26 mouse cellular contexts compared by ENCODE assay signal in genomic region chr13:73258415-73258814, GRCm38 (mm10). TPM values are rescaled to one million over a fixed set of nuclear protein-coding genes. Genes with fewer than 3 reads are reported as not detected.
DNase-seq lines count a peak whose midpoint lies in the region; ATAC-seq and TF ChIP-seq lines count a peak whose summit lies in the region.
"Had no signal": no experiment of that assay in that cellular context is flagged by ENCODE, and none has a peak within 500 bp of the region (broad histone marks: within the 10 kb centered on the region; RNA-seq: fewer than 3 reads in every experiment).

No protein-coding gene starts in this region.

- no peak for TF ChIP-seq POLR2A in heart, adult 2 months (IDR thresholded peaks at IDR 0.05; ENCODE audit: insufficient read depth, low read depth, low read length)

- no peaks in the 10 kb centered on the region for H3K79me2 ChIP-seq in heart, adult 2 months (replicated peaks; ENCODE audit: control insufficient read depth, insufficient read depth, low read length)

- no peak for DNase-seq in heart, embryonic 10.5 days (ENCODE audit: low spot score)
- DNase-seq in heart, postnatal 36 days, result no peak
- no peak for DNase-seq in heart, adult 2 months
- no peak for DNase-seq in heart, postnatal 4 days
- DNase-seq: adrenal gland, adult 2 months; adrenal gland, postnatal 10 days; adrenal gland, postnatal 25 days; cerebellum, adult 11 months; cerebellum, adult 18-20 months; cerebellum, adult 8-10 months; cerebellum, adult 9-11 months; cerebellum, postnatal 14 days; cerebellum, postnatal 36 days; embryo, embryonic 11 days had no signal

- no peak overlapping the region for H3K4me2 ChIP-seq in heart, embryonic 14.5 days (ENCODE audit: low read length)
- no peak overlapping the region for H3K4me2 ChIP-seq in heart, embryonic 16.5 days (ENCODE audit: low read depth, low read length)
- H3K4me2 ChIP-seq: embryonic facial prominence, embryonic 13.5 days; embryonic facial prominence, embryonic 15.5 days; forebrain, embryonic 12.5 days had no signal

- no peak overlapping the region for H3K9ac ChIP-seq in heart, embryonic 14.5 days (ENCODE audit: low read length)
- H3K9ac ChIP-seq in heart, adult 2 months (ENCODE audit: low read depth, low read length), result no peak overlapping the region
- H3K9ac ChIP-seq in heart, embryonic 16.5 days (ENCODE audit: low read length), result no peak overlapping the region; the same call in 1 of the 2 replicates
- H3K9ac ChIP-seq: embryonic facial prominence, embryonic 13.5 days; embryonic facial prominence, embryonic 15.5 days; forebrain, embryonic 12.5 days had no signal

- no peak overlapping the region for H3K4me3 ChIP-seq in heart, embryonic 10.5 days
- H3K4me3 ChIP-seq in heart, embryonic 14.5 days (ENCODE audit: control insufficient read depth in 1 of 2, insufficient read depth in 1 of 2, low read depth in 1 of 2, low read length in 2 of 2), result no peak overlapping the region
- no peak overlapping the region for H3K4me3 ChIP-seq in heart, adult 2 months
- H3K4me3 ChIP-seq in heart, embryonic 16.5 days (ENCODE audit: low read length), result no peak overlapping the region
- H3K4me3 ChIP-seq: embryonic facial prominence, embryonic 13.5 days; embryonic facial prominence, embryonic 15.5 days; erythroblast, embryonic 14.5 days; forebrain, embryonic 10.5 days; forebrain, embryonic 12.5 days had no signal

- 51% methylated on average over 4 of the region's 4 CpGs for WGBS in heart, embryonic 10.5 days
- 46% methylated on average over 4 of the region's 4 CpGs for WGBS in heart, embryonic 14.5 days
- WGBS in heart, adult 2 months, result 46% methylated on average over 4 of the region's 4 CpGs
- WGBS in heart, embryonic 16.5 days, result 44% methylated on average over 4 of the region's 4 CpGs

- intact Hi-C loops in heart, postnatal 36 days (cut with DNase I), result loop anchor here (5.0 kb wide), 1 partner anchor 54 kb away; no protein-coding TSS in a partner anchor
- intact Hi-C loops in heart, adult 2 months (cut with DNase I), result no loop called here

- no peak for ATAC-seq in heart, embryonic 14.5 days (ENCODE audit: insufficient number of reproducible peaks, insufficient read depth, low FRiP score, low read depth)
- no peak for ATAC-seq in heart, embryonic 16.5 days (replicated peaks; ENCODE audit: extremely low read depth, insufficient read depth, low FRiP score)
- ATAC-seq: forebrain, embryonic 14.5 days had no signal

- TF ChIP-seq EP300 in heart, adult 2 months (IDR thresholded peaks at IDR 0.05; ENCODE audit: insufficient read depth, low read depth, low read length), result no peak

- H3K9me3 ChIP-seq in heart, embryonic 10.5 days, result no peaks in the 10 kb centered on the region
- H3K9me3 ChIP-seq in heart, embryonic 14.5 days (ENCODE audit: control insufficient read depth, low read length), result no peaks in the 10 kb centered on the region
- H3K9me3 ChIP-seq in heart, embryonic 16.5 days (replicated peaks; ENCODE audit: control insufficient read depth, low read length), result no peaks in the 10 kb centered on the region
- H3K9me3 ChIP-seq: embryonic facial prominence, embryonic 13.5 days; embryonic facial prominence, embryonic 15.5 days; forebrain, embryonic 10.5 days; forebrain, embryonic 12.5 days had no signal

- peaks cover 87% of the 10 kb centered on the region for H3K27me3 ChIP-seq in heart, embryonic 10.5 days (ENCODE audit: insufficient read depth, poor library complexity, severe bottlenecking)
- peaks cover 46% of the 10 kb centered on the region for H3K27me3 ChIP-seq in heart, embryonic 14.5 days (ENCODE audit: control insufficient read depth, insufficient read depth, low read length)
- H3K27me3 ChIP-seq in heart, adult 2 months (ENCODE audit: control insufficient read depth, insufficient read depth, low read length), result no peaks in the 10 kb centered on the region
- peaks cover 51% of the 10 kb centered on the region for H3K27me3 ChIP-seq in heart, embryonic 16.5 days (ENCODE audit: control insufficient read depth, insufficient read depth, low read length)

- TF ChIP-seq CTCF in heart, adult 2 months (IDR thresholded peaks at IDR 0.05), result no peak

- H3K27ac ChIP-seq in heart, embryonic 10.5 days, result peak overlapping the region; percentile 93
- H3K27ac ChIP-seq in heart, embryonic 14.5 days (replicated peaks in 1 of 2; ENCODE audit: control insufficient read depth in 1 of 2, insufficient read depth in 1 of 2, low read depth in 2 of 2, low read length in 2 of 2), result peak overlapping the region; percentile 14 to 97; a peak in 1 of 4 replicates
- no peak overlapping the region for H3K27ac ChIP-seq in heart, adult 2 months
- H3K27ac ChIP-seq in heart, embryonic 16.5 days (ENCODE audit: low read length), result peak overlapping the region; percentile 96; the same call in 1 of the 2 replicates
- H3K27ac ChIP-seq: embryonic facial prominence, embryonic 13.5 days; embryonic facial prominence, embryonic 15.5 days; forebrain, embryonic 10.5 days; forebrain, embryonic 12.5 days had no signal

- peaks cover 32% of the 10 kb centered on the region for H3K4me1 ChIP-seq in heart, embryonic 10.5 days
- peaks cover 13 to 22% of the 10 kb centered on the region in 2 experiments for H3K4me1 ChIP-seq in heart, embryonic 14.5 days (ENCODE audit: control insufficient read depth in 2 of 2, insufficient read depth in 2 of 2, low read length in 2 of 2)
- no peaks in the 10 kb centered on the region for H3K4me1 ChIP-seq in heart, adult 2 months (ENCODE audit: control insufficient read depth, insufficient read depth, low read length)
- H3K4me1 ChIP-seq in heart, embryonic 16.5 days (ENCODE audit: control insufficient read depth, insufficient read depth, low read length), result peaks cover 16% of the 10 kb centered on the region

- H3K36me3 ChIP-seq in heart, embryonic 10.5 days, result no peaks in the 10 kb centered on the region
- no peaks in the 10 kb centered on the region for H3K36me3 ChIP-seq in heart, embryonic 14.5 days (ENCODE audit: control insufficient read depth, insufficient read depth, low read length)
- no peaks in the 10 kb centered on the region for H3K36me3 ChIP-seq in heart, adult 2 months (ENCODE audit: control insufficient read depth, insufficient read depth, low read length)
- H3K36me3 ChIP-seq in heart, embryonic 16.5 days (ENCODE audit: control insufficient read depth, insufficient read depth), result no peaks in the 10 kb centered on the region
- H3K36me3 ChIP-seq: embryonic facial prominence, embryonic 13.5 days; embryonic facial prominence, embryonic 15.5 days; forebrain, embryonic 10.5 days; forebrain, embryonic 12.5 days had no signal

RNA-seq across cellular contexts. Expression of gene Irx4, which starts 1.9 kb away (rescaled TPM):
- 39.4 and 78.4 TPM in 2 replicates for polyA plus RNA-seq in heart, embryonic 10.5 days (2016; fragmentation: Nextera tagmentation; extraction: Ambion mirVana)
- total RNA-seq in heart, postnatal 36 days (2021), result 10 to 100 TPM; 20.8 to 31.9 TPM
- 43.3 and 47.3 TPM in 2 replicates for polyA plus RNA-seq in heart, embryonic 14.5 days (2014; fragmentation: Nextera tagmentation; extraction: Ambion mirVana)
- total RNA-seq in heart, adult 2 months (2021), result 10 to 100 TPM; 26.5 to 30.9 TPM
- 15.6 and 19.8 TPM in 2 replicates for polyA plus RNA-seq in heart, adult 2 months (2012; rRNA removed)
- polyA plus RNA-seq in heart, embryonic 16.5 days (2015; fragmentation: Nextera tagmentation; extraction: Ambion mirVana), result 42.2 and 50.2 TPM in 2 replicates
- total RNA-seq in heart, postnatal 4 days (2021), result 10 to 100 TPM; 53.3 to 64.3 TPM
- total RNA-seq: adrenal gland, adult 2 months; adrenal gland, postnatal 10 days; adrenal gland, postnatal 25 days; adrenal gland, postnatal 4 days; common myeloid progenitor, adult 5-6 weeks; MEL had no signal
- polyA plus RNA-seq: adrenal gland, adult 2 months; C2C12; erythroblast, embryonic 14.5 days had no signal
